Mouse (Mus musculus): ENCODE measurements at regions not wholly inside any gene's neighbourhood (a gene's known extent, or its start where the extent isn't known, plus 50 kb on each side); places are given as distances from the start of the nearest gene placed in this dataset.

DNA sequence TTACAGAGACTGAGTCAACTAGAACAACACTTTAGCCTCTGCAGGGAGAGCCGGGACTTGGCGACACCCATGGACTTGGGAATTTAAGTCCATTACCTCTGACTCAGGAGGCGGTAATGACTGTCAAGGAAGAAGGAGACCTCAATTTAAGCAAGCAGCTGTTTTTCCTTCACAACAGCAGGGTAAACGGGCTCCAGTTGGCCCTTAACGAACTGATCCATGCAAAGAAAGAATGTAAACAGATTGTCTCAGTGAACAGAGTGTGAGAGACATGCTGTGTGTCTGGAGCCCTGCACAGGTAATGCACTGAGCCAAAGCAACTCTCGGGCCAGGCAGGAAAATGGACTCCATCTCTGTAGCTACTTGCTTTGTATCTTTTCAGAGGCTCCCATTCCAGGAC lies 98.5 kb upstream of the Maf start:
- DNase-seq = peak; percentile 12

DNA sequence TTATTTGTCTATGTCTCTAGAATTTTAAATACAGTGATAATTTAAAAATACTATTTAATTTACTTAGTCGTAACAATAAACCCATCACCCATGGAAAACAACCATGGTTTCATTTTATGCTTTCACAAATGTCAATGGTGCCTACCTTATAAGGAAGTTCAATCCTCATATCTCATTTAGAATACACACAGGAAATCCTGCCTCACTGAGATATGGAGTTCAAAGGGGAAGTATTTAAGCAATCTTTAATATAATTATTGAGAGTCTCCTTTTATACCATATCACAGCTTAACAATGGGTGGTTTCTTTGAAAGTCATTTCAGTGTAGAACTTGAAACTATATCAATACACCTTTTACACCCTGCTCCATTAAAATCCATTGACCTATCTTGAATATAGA lies 86.0 kb upstream of the Maf start:
- no peak for DNase-seq

DNA sequence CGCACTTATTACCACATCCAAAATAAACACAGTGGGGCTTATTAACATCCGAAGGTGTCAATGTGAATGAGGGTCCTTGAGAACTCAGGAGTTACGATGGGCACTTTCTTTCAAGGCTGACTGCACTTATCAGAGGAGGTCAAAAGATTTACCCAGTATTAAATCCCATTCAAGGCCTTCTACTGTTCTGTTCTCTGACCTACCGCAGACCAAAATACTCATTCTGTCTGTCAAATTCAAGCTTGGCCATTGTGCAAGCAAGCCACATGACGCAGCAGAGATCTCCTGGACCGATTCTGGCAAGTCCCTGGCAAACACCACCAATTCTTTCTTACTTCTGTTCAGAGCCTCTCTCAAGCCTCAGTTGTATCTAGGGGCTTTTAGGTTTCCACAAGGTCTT lies 80.8 kb upstream of the Maf start:
- no peak for DNase-seq

DNA sequence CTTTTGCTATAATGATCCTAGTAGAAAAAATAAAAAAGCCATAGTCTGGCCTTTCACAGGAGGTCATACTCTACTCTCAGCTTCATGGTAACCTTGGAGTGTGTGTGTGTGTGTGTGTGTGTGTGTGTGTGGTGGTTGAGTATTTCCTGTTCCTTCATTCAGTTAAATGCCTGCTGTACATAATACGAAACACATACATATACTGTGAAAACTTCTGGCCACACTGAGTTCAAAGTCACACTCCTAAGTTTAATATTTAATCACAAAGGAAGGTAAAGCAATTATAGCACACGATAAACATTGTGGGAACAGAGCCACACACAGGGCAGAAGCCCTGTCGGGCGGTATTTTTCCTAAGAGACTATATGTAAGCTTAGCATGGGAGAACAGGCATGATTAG lies 78.6 kb upstream of the Maf start:
- no peak for DNase-seq

DNA sequence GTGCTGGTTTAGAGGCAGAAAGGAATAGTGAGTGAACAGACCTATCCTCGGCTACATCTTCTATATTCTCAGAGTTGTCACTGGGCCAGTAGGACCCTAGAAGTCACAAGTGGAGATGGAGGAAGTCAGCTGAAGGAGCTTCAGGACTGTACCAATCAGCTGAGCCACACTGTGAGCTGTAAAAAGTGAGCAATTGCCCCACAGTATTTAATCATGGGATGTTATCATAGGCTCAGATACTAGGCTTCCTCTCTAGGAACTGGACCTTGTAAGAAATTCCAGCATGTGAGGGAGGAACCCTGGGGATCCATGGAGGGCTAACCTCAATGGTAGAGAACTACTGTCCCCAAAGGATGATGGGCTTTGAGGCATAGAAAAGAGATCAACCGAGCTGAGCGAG lies 78.2 kb upstream of the Maf start:
- DNase-seq = no peak

DNA sequence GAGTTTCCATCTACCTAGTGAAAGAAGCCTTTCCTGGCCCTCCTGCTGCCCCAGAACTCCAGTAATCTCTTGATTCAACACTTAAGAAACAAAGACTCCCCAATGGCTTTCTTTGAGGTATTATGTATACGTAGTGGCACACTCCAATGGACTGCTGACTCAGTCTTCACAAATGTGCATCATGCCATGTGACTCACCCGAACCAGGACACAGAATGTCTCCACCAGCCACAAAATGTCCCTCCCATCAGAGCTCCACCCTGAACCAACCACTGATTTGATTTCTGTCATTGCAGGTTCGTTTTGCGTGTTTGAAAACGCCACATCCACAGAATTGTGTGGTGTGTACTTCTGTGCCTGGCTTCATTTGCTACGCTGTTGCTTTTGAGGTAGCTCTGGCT lies 75.8 kb upstream of the Maf start:
- no peak for DNase-seq

DNA sequence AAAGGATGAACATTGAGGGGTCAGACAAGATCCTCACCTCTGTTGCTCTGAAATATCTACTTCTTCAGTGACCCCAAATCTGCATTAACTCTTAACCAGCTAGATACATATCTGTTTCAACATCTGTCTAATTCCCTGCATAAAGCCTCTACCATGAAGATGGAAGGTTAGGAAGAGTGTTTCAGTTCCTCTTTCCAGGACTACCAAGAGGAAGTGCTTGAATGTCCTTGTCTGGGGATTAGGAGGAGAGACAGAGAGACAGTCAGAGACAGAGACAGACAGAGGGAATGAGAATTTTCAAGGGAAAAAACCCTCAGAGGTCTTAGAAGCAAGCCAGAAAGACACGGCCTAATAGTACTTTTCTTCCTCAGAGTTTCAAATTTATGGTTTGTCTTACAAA lies 70.8 kb upstream of the Maf start:
- no peak for DNase-seq

GRCm38 (mm10) chr8:115771060-115771459 lies 63.5 kb upstream of the Maf start:
- DNase-seq = no peak

GRCm38 (mm10) chr8:115768631-115769030 lies 61.0 kb upstream of the Maf start:
- DNase-seq = no peak

- DNase-seq = peak; percentile 32
Observed at GRCm38 (mm10) chr8:115766218-115766898, 58.8 kb upstream of the Maf start.

DNA sequence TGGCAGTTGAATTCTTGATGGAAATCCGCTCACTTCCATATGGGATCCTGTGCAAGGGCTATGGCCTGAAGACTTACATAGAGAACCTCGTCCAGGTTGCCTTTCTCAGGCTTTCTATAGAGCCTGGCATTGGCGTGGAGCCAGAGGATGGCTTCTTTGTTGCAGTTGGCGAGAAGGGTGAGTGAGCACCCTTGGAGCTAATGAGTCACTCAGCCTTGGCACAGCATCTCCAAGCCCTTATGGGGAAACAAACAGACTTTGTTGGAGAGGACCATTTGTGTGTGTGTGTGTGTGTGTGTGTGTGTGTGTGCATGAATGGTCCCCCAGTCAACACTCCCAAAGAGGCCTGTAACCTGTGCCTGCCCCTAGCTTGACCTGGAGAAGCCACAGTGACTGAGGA lies 57.0 kb upstream of the Maf start:
- DNase-seq = peak; percentile 62

DNA sequence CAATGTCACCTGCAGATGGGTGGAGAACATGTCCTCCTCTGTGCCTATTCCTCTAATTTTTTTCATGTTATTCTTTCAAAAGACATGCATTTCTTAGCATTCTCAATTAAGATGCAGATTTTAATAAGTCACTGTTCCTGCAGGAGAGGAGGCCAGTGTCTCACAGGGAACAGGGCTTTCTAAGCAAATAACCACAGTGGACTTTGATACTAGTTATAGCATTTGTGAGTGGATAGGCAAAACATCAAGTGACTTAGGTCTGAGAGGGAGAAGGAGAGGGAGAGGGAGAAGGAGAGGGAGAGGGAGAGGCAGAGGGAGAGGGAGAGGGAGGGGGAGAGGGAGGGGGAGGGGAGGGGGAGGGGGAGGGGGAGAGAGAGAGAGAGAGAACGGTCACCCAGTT lies 50.4 kb upstream of the Maf start:
- no peak for DNase-seq
